Mouse (Mus musculus) limb, embryonic 11.5 days (tissue): ENCODE results near the gene Spata16. TPM values are rescaled to one million over a fixed set of nuclear protein-coding genes. Genes with fewer than 3 reads are reported as not detected.

Source experiments
- ATAC-seq: fragments of 200-750 bp; cut with Nextera tagmentation; 2 replicates; pipeline ENCODE4 v1.8.0; 2017; ENCODE audit warnings: low read depth; ENCODE audit not compliant: insufficient number of reproducible peaks, low FRiP score, low TSS enrichment
- DNase-seq: peaks from one replicate; pipeline ENCODE4 v3.0.0-alpha.2; 2015; ENCODE audit warnings: low spot score
- H3K27ac ChIP-seq: fragments of 300-500 bp; sonication (generic); replicated peaks from 2 replicates; pipeline ENCODE4 v1.5.1; 2014; ENCODE audit warnings: low read depth, mild to moderate bottlenecking, low read length
- H3K27me3 ChIP-seq: fragments of 300-500 bp; sonication (generic); 2 replicates; pipeline ENCODE4 v1.6.1; 2014; ENCODE audit warnings: mild to moderate bottlenecking, low read length, mixed read lengths; ENCODE audit not compliant: control insufficient read depth, insufficient read depth
- H3K36me3 ChIP-seq: fragments of 300-500 bp; sonication (generic); 2 replicates; pipeline ENCODE4 v1.6.1; 2014; ENCODE audit warnings: mild to moderate bottlenecking, low read length, moderate library complexity, mixed read lengths; ENCODE audit not compliant: control insufficient read depth, insufficient read depth
- H3K4me1 ChIP-seq: fragments of 300-500 bp; sonication (generic); 2 replicates; pipeline ENCODE4 v1.6.1; 2014; ENCODE audit warnings: low read length, mixed read lengths; ENCODE audit not compliant: control insufficient read depth, insufficient read depth
- H3K4me2 ChIP-seq: fragments of 300-500 bp; sonication (generic); 2 replicates; pipeline ENCODE4 v1.6.1; 2014; ENCODE audit warnings: low read depth, mild to moderate bottlenecking, moderate library complexity; ENCODE audit not compliant: severe bottlenecking
- H3K4me3 ChIP-seq: fragments of 300-500 bp; sonication (generic); 2 replicates; pipeline ENCODE4 v1.5.1; 2014; ENCODE audit warnings: low read depth, low read length
- H3K9ac ChIP-seq: fragments of 300-500 bp; sonication (generic); 2 replicates; pipeline ENCODE4 v1.6.1; 2014; ENCODE audit warnings: mild to moderate bottlenecking, low read length
- H3K9me3 ChIP-seq: fragments of 300-500 bp; sonication (generic); 2 replicates; pipeline ENCODE4 v1.6.1; 2016; ENCODE audit warnings: low read length; ENCODE audit not compliant: control insufficient read depth
- WGBS: fragments of 180-500 bp; shearing (Covaris S2); extraction: QIAGEN DNeasy Blood & Tissue Kit; methylation state at CpG from one replicate; pipeline ENCODE4 v1.1.7; 2014; 5-methylcytosine and 5-hydroxymethylcytosine counted together
- polyA plus RNA-seq: library from polyadenylated mRNA; unstranded; fragments of >200 nt; fragmentation: Nextera tagmentation; extraction: Ambion mirVana; gene quantifications from 2 replicates; pipeline ENCODE4 v1.2.1, GENCODE M21; 2014

The Spata16 gene
- polyA plus RNA-seq, 1 experiment from 2014 or later = not detected

DNA sequence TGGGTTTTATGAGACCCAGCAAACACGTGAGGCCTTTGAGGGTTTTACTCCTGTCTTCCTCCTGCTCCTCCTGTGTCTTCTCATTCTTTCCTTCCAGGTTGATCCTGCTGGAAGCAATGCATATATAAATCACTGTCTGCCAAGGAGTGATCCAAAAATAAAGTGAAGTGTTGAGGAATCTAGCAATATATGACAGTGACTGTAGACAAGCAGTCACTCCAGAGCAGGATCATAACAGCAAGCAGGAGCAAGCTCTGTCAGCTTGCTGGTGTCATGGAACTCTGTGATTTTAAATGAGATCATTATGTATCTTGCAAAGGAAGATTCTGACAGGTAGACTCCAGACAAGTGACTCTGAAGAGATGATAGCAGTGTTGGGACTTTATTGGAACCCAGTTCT is 159.5 kb downstream of the Spata16 start:
- 75% methylated on average over 1 of the region's 1 CpGs for WGBS
- Histone ChIP-seq H3K4me3 (no peak overlapping the region), H3K4me1 (no peaks in the 10 kb centered on the region), H3K27me3 (no peaks in the 10 kb centered on the region), H3K9ac (no peak overlapping the region), H3K9me3 (no peaks in the 10 kb centered on the region), H3K4me2 (no peak overlapping the region), H3K27ac (no peak overlapping the region), H3K36me3 (no peaks in the 10 kb centered on the region)
- ATAC-seq (no peak), DNase-seq (no peak)

DNA sequence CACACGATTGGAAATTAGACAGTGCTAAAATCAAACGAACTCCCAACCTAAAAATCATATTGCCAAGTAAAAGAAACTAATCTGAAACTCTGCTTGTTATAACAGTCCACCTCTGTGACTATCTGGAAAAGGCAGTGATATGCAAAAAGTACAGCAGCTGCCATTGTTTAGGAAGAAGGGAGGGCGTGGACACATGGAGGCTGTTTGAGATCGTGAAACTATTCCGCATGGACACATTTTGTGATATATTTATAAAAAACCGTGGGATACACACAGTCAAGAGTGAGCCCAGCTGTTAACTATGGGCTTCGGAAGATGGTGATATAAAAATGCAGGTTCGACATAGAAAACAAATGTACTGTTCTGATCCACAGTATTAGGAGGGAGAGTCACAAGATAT is 176.9 kb downstream of the Spata16 start:
- Histone ChIP-seq H3K4me1 (no peaks in the 10 kb centered on the region), H3K27ac (no peak overlapping the region), H3K4me2 (no peak overlapping the region), H3K9ac (no peak overlapping the region), H3K9me3 (no peaks in the 10 kb centered on the region), H3K36me3 (no peaks in the 10 kb centered on the region), H3K27me3 (no peaks in the 10 kb centered on the region), H3K4me3 (no peak overlapping the region)
- 83% methylated on average over 8 of the region's 8 CpGs for WGBS
- no peak for DNase-seq
- no peak for ATAC-seq

DNA sequence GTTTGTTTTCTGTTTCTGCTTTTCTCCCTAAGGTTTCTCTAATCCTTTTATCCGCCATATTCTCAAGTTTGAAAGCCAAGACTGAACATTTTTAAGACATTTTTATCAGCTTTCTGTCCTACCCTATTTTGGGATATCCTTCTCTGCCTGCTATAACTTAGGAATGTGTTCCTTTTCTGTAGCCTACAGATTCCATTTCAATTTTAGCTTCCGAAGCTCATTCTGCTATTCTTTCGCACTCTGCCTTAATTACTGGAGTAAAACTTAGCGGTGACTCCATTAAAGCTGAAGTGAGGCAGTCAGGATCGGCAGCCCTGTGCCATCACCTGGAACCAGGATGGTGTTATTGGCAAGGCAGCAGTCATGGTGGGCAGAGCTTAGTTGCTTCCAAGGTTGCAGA is 178.3 kb downstream of the Spata16 start:
- WGBS = 87% methylated on average over 5 of the region's 5 CpGs
- H3K9ac ChIP-seq = no peak overlapping the region
- H3K27ac ChIP-seq = no peak overlapping the region
- no peaks in the 10 kb centered on the region for H3K27me3 ChIP-seq
- ATAC-seq = no peak
- H3K36me3 ChIP-seq = no peaks in the 10 kb centered on the region
- H3K4me2 ChIP-seq = no peak overlapping the region
- no peak overlapping the region for H3K4me3 ChIP-seq
- no peak for DNase-seq
- no peaks in the 10 kb centered on the region for H3K9me3 ChIP-seq
- H3K4me1 ChIP-seq = no peaks in the 10 kb centered on the region

DNA sequence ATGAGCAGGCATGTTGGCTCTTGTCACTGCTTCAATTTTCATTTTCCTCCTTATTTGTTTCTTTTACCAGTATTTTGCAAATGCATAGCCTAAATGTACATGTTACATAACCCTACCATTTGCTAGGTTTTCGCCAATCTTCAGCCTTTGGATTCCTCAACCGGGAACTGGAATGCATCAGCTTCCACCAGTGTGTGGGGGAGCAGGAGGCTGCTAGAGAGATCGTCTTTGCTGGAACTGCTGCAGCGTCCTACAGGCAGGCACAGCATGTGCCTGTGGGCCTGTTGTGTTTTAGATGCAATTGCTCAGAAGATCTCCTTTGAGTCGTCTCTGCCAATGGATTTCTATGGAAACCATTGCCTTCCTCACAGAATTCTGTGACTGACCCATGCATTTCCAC is 182.0 kb downstream of the Spata16 start:
- no peaks in the 10 kb centered on the region for H3K4me1 ChIP-seq
- DNase-seq (no peak), ATAC-seq (no peak)
- H3K4me2 ChIP-seq = no peak overlapping the region
- 67% methylated on average over 5 of the region's 5 CpGs for WGBS
- H3K27me3 ChIP-seq = no peaks in the 10 kb centered on the region
- H3K9ac ChIP-seq = no peak overlapping the region
- H3K36me3 ChIP-seq = no peaks in the 10 kb centered on the region
- H3K9me3 ChIP-seq = no peaks in the 10 kb centered on the region
- H3K4me3 ChIP-seq = no peak overlapping the region
- no peak overlapping the region for H3K27ac ChIP-seq

DNA sequence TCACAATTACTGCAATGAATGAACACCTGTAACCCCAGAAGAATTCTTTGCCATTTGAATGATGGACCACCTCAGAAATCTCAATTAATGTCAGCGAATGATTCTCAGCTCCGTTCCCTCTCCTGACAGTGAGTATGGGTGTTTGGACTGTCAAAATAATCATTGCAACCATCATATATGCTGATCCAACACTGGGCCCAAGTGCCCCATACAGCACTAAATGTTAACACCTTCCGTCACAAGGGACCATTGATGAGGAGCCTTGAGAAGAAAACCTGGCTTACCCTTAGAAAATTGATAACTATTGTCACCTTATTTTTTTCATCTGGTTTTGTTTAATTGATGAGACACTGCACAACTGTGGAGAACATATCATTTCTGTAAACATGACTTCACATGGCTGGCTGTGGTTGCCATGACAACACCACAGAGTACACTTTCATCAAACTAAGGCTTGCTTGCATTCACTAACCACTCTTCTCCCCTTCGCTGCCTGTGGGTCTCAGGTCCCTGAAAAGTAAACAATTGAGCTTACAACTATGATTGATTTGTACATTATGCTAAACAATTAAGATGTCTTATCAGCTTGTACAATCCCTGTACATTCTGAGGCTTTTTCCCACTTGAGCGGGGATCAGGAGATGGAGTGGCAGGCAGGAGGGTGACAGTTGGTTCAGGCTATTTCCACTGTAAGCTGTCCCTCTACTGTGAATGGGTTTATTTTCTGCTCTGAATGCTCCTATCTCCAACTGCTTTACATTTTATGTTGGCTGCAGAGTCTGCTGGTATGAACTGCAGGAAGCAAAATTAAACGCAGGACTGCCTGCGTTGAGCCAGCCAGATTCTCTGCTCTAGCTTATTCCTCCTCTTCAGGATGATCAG is 189.8 kb downstream of the Spata16 start:
- 87% methylated on average over 7 of the region's 7 CpGs for WGBS
- Histone ChIP-seq H3K27ac (no peak overlapping the region), H3K9ac (no peak overlapping the region), H3K4me3 (no peak overlapping the region), H3K27me3 (no peaks in the 10 kb centered on the region), H3K9me3 (no peaks in the 10 kb centered on the region), H3K36me3 (no peaks in the 10 kb centered on the region), H3K4me1 (no peaks in the 10 kb centered on the region), H3K4me2 (no peak overlapping the region)
- no peak for DNase-seq
- ATAC-seq = no peak

DNA sequence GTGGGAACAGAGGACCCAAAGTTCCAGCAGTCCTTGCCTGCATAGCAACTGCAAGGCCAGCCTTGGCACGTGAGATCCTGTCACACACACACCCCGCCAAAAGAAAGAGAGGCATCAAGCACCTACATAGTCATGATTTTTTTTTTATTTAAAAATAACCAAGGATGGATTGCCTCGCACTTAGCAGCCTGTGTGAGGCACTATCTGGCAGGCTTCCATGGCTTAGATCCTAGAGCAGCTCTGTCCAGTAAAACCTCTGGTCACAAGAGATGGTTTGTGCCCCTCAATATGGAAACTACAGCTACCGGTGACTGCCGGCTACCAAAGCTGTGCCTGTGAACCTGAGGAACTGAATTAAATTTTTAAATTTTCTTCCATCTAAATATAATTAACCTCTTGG is 195.5 kb downstream of the Spata16 start:
- DNase-seq = no peak
- Histone ChIP-seq H3K36me3 (no peaks in the 10 kb centered on the region), H3K4me1 (no peaks in the 10 kb centered on the region), H3K27me3 (no peaks in the 10 kb centered on the region), H3K9me3 (no peaks in the 10 kb centered on the region), H3K4me3 (no peak overlapping the region), H3K27ac (no peak overlapping the region), H3K9ac (no peak overlapping the region), H3K4me2 (no peak overlapping the region)
- WGBS = 93% methylated on average over 5 of the region's 5 CpGs
- ATAC-seq = no peak

DNA sequence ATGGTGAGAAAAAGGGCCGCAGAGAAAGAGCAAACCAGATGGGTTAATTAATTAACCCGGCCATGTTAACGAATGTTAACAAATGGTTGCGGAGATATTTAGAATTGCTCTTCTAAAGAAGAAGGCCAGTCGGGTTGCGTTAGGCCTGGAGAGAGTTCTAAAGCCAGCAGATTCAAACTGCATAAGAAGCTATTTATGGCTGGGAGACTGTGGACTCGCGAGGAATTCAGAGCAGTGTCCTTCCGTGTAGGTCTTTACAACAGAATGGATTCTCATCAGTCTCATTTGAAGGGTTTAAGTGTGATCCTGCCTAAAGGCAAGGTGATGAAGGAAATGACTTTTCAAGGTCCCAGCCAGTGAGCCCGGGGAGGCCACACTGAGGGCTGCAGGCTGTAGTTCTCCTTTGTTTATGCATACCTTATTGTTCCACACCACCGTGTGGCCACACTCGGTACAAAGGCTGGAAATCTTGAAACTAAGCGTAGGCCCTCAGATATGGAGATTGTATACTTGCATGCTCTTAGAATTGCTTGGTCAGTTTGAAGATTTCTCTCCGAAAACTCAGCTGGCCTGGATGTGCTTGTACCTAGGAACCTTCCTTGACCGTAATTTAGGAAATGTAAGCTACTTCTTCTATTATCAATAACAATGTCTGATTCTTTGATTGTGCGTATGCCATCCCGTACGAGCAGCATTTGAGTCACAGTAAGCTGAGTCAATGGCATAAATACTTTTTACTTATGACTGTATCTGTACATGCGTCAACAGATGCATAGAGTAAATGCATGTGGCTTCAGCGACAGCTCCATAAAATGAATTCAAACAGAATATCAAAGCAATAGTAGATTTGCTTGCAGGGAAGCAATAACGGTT is 197.0 kb downstream of the Spata16 start:
- H3K36me3 ChIP-seq = no peaks in the 10 kb centered on the region
- H3K4me1 ChIP-seq = no peaks in the 10 kb centered on the region
- H3K27ac ChIP-seq = no peak overlapping the region
- WGBS = 72% methylated on average over 21 of the region's 21 CpGs
- peak; percentile 55 for DNase-seq
- H3K4me3 ChIP-seq = no peak overlapping the region
- H3K9ac ChIP-seq = peak overlapping the region; percentile 30; the same call in 1 of the 2 replicates
- H3K4me2 ChIP-seq = no peak overlapping the region
- ATAC-seq = peak; percentile 70; the same call in 1 of the 2 replicates
- no peaks in the 10 kb centered on the region for H3K9me3 ChIP-seq
- no peaks in the 10 kb centered on the region for H3K27me3 ChIP-seq

DNA sequence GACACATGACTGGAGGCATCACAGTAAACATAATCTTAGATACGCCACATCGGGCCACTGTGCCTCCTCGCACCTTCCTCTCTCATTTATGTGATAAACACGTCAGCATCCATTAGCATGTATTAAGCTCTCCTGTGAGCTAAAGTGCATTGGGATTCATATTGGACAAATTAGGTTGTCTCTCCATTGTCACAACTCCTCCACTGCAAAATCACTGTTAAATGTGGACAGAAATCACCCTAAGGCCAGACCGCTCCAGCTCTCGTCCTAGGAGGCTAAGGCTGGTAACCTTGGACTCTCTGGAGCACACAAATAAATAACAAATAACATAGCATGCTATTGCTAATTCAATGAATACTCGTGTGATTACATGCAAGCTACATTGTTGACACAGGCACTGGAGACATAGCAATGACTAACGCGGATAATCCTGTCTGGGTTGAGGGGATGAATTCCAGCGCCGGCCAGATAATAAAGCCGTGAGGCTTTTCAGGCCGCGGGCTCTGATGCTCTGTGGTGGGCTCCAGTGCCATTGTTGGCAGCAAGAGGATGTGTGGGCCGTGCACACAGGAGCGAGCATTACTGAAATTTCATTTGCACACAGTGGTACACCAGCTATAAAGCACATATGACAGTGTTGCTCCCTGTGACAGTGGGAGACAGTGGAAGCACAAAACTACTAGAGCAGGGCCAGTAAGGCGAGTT is 197.8 kb downstream of the Spata16 start:
- Histone ChIP-seq H3K27ac (no peak overlapping the region), H3K9ac (no peak overlapping the region), H3K4me1 (no peaks in the 10 kb centered on the region), H3K36me3 (no peaks in the 10 kb centered on the region), H3K4me2 (no peak overlapping the region), H3K9me3 (no peaks in the 10 kb centered on the region), H3K27me3 (no peaks in the 10 kb centered on the region), H3K4me3 (no peak overlapping the region)
- 92% methylated on average over 17 of the region's 17 CpGs for WGBS
- ATAC-seq = no peak
- DNase-seq = no peak
